Mouse (Mus musculus) cerebellum, adult 2 months (tissue): ENCODE data around the gene Ogg1.

Source experiments
- CTCF ChIP-seq: fragments of 200-500 bp; IDR thresholded peaks from 2 replicates; pipeline ENCODE4 v1.5.1; 2011; ENCODE audit warnings: low read depth, mild to moderate bottlenecking, control low read depth, low read length, moderate library complexity, borderline replicate concordance; ENCODE audit not compliant: insufficient read depth
- POLR2A ChIP-seq: fragments of 200-500 bp; IDR thresholded peaks from 2 replicates; pipeline ENCODE4 v1.6.1; 2011; ENCODE audit warnings: low read length, control low read depth, borderline replicate concordance; ENCODE audit not compliant: insufficient read depth

DNA sequence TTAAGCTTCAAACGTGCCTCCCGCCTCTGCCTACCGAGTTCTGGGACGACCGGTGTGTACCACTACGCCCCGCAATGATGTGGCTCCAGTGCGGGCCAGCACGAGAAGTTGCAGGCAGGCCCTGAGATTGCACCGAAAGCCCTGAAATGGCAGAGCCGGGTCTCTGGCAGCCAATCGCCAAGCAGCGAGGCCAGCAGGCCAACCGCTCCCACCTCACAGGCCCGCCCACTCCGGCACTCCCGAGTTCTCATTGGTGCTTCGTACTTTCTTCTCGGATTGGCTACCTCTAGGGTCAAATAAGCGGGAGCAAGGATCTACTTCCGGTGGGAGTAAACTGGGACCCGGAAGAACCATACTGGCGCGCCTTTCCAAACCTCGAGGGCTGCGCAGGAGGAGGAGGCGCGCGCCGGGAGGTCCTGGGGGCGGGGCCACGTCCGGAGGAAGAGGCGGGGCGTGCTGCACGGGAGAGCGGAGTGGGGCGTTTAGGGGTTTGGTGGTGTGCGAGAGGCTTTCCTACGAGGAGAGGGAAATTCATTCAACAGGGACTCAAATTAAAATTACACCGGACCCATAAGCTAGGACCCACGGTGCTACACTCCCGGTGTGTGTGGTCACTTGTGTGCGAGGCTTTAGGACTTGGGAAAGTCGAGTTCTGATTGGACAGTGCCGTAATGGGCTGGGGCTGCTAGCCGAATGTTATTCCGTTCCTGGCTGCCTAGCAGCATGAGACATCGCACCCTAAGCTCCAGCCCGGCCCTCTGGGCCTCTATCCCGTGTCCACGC is at the start of gene Ogg1:
- TF ChIP-seq CTCF (no peak), POLR2A (peak; percentile 86)
